Mouse (Mus musculus) left cerebral cortex, postnatal 36 days (tissue): ENCODE data around the gene Ank3. TPM values are rescaled to one million over a fixed set of nuclear protein-coding genes. Genes with fewer than 3 reads are reported as not detected.

ENCODE experiments used
- total RNA-seq, 2 experiments: library from RNA; stranded (reverse); gene quantifications; 2 replicates each; pipeline ENCODE4 v1.2.3; 2021

Ank3 gene
- total RNA-seq, 2 experiments from 2014 or later: 498 to 546 TPM

Other genes starting within 250 kb of the Ank3 start
- 1 to 10 TPM; 4.7 to 9.3 TPM for gene Rhobtb1, start 247.3 kb upstream of the Ank3 start, total RNA-seq
- 1 to 10 TPM; 3.0 to 4.2 TPM for gene A930033H14Rik, start 185.7 kb upstream of the Ank3 start, total RNA-seq
- gene Cdk1, start 45.8 kb upstream of the Ank3 start, total RNA-seq: 1 to 10 TPM in 1 of 2 experiments, under 1 TPM in 1; 0.68 to 1.6 TPM